8 mouse cellular contexts compared by ENCODE assay signal in genomic region chr15:85710179-85710578, GRCm38 (mm10). TPM values are rescaled to one million over a fixed set of nuclear protein-coding genes. Genes with fewer than 3 reads are reported as not detected.
A peak's percentile ranks its signal among the peaks of the same experiment; 100 is the strongest.
DNase-seq lines count a peak whose midpoint lies in the region; ATAC-seq and TF ChIP-seq lines count a peak whose summit lies in the region.

No protein-coding gene starts in this region.

- peaks cover 10% of the 10 kb centered on the region; the same call in 1 of the 2 replicates for H3K36me3 ChIP-seq in forebrain, embryonic 12.5 days (replicated peaks)

- no peak overlapping the region for H3K27ac ChIP-seq in forebrain, embryonic 12.5 days
- H3K27ac ChIP-seq in layer of hippocampus, adult 2 months, result peak overlapping the region; percentile 83

- no peaks in the 10 kb centered on the region; the same call in 1 of the 2 replicates for H3K4me1 ChIP-seq in forebrain, embryonic 12.5 days

- peak; percentile 80 for DNase-seq in Muller cell, postnatal 12 days (ENCODE audit: inconsistent ontology term)
- peak; percentile 51 for DNase-seq in c-Kit-positive CD71-negative TER-119-negative erythroid progenitor cells, embryonic 14.5 days (ENCODE audit: low read depth)
- DNase-seq in heart, postnatal 36 days, result peak; percentile 84 to 85
- peak; percentile 85 to 91 for DNase-seq in layer of hippocampus, adult 2 months (ENCODE audit: low spot score in 2 of 2)
- DNase-seq in lung, postnatal 14 days, result peak; percentile 85
- peak; percentile 67 for DNase-seq in retina, postnatal 7 days (ENCODE audit: low read depth, low spot score)
- peak; percentile 77 for DNase-seq in thymus, postnatal 36 days

- ATAC-seq in forebrain, embryonic 12.5 days (ENCODE audit: low FRiP score), result peak; percentile 49

- 0% methylated on average over 5 of the region's 8 CpGs for WGBS in forebrain, embryonic 12.5 days

- no peak overlapping the region for H3K4me2 ChIP-seq in forebrain, embryonic 12.5 days

- 0 out of 2 replicates have a peak, but pooled peaks cover 2% of the 10 kb centered on the region for H3K9me3 ChIP-seq in forebrain, embryonic 12.5 days

- peak; percentile 80 for TF ChIP-seq CTCF in layer of hippocampus, adult 2 months (conservative IDR thresholded peaks at IDR 0.05)

- H3K4me3 ChIP-seq in forebrain, embryonic 12.5 days (replicated peaks), result no peak overlapping the region
- H3K4me3 ChIP-seq in layer of hippocampus, adult 2 months, result no peak overlapping the region

- H3K27me3 ChIP-seq in forebrain, embryonic 12.5 days, result peaks cover 27% of the 10 kb centered on the region

- H3K9ac ChIP-seq in forebrain, embryonic 12.5 days, result no peak overlapping the region

- intact Hi-C loops in heart, postnatal 36 days (cut with DNase I), result loop anchor here (1.0 to 10.0 kb wide), 3 partner anchors 111 to 415 kb away; partner anchors contain the start of gene Atxn10

RNA-seq across cellular contexts. Expression of gene Ppara, which starts 24.6 kb away (rescaled TPM):
- 0.53 and 0.74 TPM in 2 replicates for polyA plus RNA-seq in forebrain, embryonic 12.5 days (2016; fragmentation: Nextera tagmentation; extraction: Ambion mirVana)
- 10 to 100 TPM; 39.3 to 53.4 TPM for total RNA-seq in heart, postnatal 36 days (2021)
- 1 to 10 TPM; 3.1 to 3.9 TPM for total RNA-seq in layer of hippocampus, adult 2 months (2021)

Comparison
In these comparisons a context has a peak if more than half of its experiments do, and no peak if none do; other contexts are left out.
1. RNA of gene Ppara, which starts 24.6 kb away (total RNA-seq): 39.3 to 53.4 TPM in heart, postnatal 36 days; 3.1 to 3.9 TPM in layer of hippocampus, adult 2 months; every median in the first group is over 4 times any median in the second.
2. Peak in every context shown above with its lines, with median percentiles within 50 percentile points of each other: DNase-seq.